Mouse (Mus musculus) kidney, embryonic 15.5 days (tissue): ENCODE results near the gene Mog. TPM values are rescaled to one million over a fixed set of nuclear protein-coding genes. Genes with fewer than 3 reads are reported as not detected.

Experiments
- ATAC-seq: fragments of 200-750 bp; cut with Nextera tagmentation; replicated peaks from 2 replicates; pipeline ENCODE4 v1.8.0; 2017; ENCODE audit warnings: moderate TSS enrichment; ENCODE audit not compliant: low FRiP score
- H3K27ac ChIP-seq: fragments of 300-500 bp; sonication (generic); 2 replicates; pipeline ENCODE4 v1.5.1; 2015; ENCODE audit warnings: mild to moderate bottlenecking, inconsistent platforms
- H3K27me3 ChIP-seq: fragments of 300-500 bp; sonication (generic); 2 replicates; pipeline ENCODE4 v1.6.1; 2015; ENCODE audit warnings: inconsistent platforms
- H3K36me3 ChIP-seq: fragments of 300-500 bp; sonication (generic); 2 replicates; pipeline ENCODE4 v1.6.1; 2015; ENCODE audit warnings: inconsistent platforms
- H3K4me1 ChIP-seq: fragments of 300-500 bp; sonication (generic); 2 replicates; pipeline ENCODE4 v1.6.1; 2015; ENCODE audit warnings: inconsistent platforms
- H3K4me2 ChIP-seq: fragments of 300-500 bp; sonication (generic); 2 replicates; pipeline ENCODE4 v1.6.1; 2015; ENCODE audit warnings: moderate library complexity, mild to moderate bottlenecking, inconsistent platforms
- H3K4me3 ChIP-seq: fragments of 300-500 bp; sonication (generic); replicated peaks from 2 replicates; pipeline ENCODE4 v1.5.1; 2015; ENCODE audit warnings: mild to moderate bottlenecking, inconsistent platforms
- H3K9ac ChIP-seq: fragments of 300-500 bp; sonication (generic); 2 replicates; pipeline ENCODE4 v1.6.1; 2015; ENCODE audit warnings: mild to moderate bottlenecking, inconsistent platforms
- H3K9me3 ChIP-seq: fragments of 300-500 bp; sonication (generic); replicated peaks from 2 replicates; pipeline ENCODE4 v1.6.1; 2016; ENCODE audit warnings: inconsistent platforms
- WGBS: fragments of 180-500 bp; shearing (Covaris S2); methylation state at CpG from one replicate; pipeline ENCODE4 v1.1.7; 2015; ENCODE audit warnings: mixed read lengths; 5-methylcytosine and 5-hydroxymethylcytosine counted together
- polyA plus RNA-seq: library from polyadenylated mRNA; unstranded; fragments of >200 nt; fragmentation: Nextera tagmentation; extraction: Ambion mirVana; gene quantifications from 2 replicates; pipeline ENCODE4 v1.2.1, GENCODE M21; 2015

Gene Mog
- polyA plus RNA-seq, 1 experiment from 2014 or later, result 0.09 TPM

GRCm38 (mm10) chr17:37051745-37052144 is 28.5 kb upstream of the Mog start:
- Histone ChIP-seq H3K4me2 (0 out of 2 replicates have a peak overlapping the region, but pooled peaks have one; percentile 96), H3K4me3 (no peak overlapping the region), H3K4me1 (peaks cover 30% of the 10 kb centered on the region), H3K9me3 (no peaks in the 10 kb centered on the region), H3K36me3 (peaks cover 31% of the 10 kb centered on the region), H3K9ac (no peak overlapping the region), H3K27ac (no peak overlapping the region), H3K27me3 (peaks cover 5% of the 10 kb centered on the region)
- WGBS, result 49% methylated on average over 4 of the region's 4 CpGs
- ATAC-seq, result no peak

DNA sequence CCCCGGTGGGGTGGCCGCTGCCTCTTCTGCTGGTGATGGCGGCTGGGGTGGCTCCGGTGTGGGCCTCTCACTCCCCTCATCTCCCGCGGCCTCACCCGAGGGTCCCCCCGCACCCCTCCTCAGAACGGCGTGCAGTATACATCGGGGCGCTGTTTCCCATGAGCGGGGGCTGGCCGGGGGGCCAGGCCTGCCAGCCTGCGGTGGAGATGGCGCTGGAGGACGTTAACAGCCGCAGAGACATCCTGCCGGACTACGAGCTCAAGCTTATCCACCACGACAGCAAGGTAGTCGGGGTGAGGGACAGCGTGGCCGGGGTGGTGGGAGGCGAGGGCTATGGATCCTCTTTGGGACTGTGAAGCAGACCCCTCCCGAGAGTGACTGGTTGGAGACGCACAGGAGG is 27.7 kb upstream of the Mog start:
- Histone ChIP-seq H3K9ac (peak overlapping the region; percentile 67), H3K4me2 (peak overlapping the region; percentile 96), H3K9me3 (no peaks in the 10 kb centered on the region), H3K27me3 (peaks cover 5% of the 10 kb centered on the region), H3K4me3 (peak overlapping the region; percentile 61), H3K36me3 (peaks cover 22% of the 10 kb centered on the region), H3K4me1 (peaks cover 33% of the 10 kb centered on the region), H3K27ac (no peak overlapping the region)
- WGBS, result 8% methylated on average over 27 of the region's 27 CpGs
- peak; percentile 3; the same call in 1 of the 2 replicates for ATAC-seq

- peak; percentile 34 for ATAC-seq
- H3K9me3 ChIP-seq, result no peaks in the 10 kb centered on the region
- H3K4me3 ChIP-seq, result peak overlapping the region; percentile 61
- peak overlapping the region; percentile 60 for H3K27ac ChIP-seq
- peaks cover 5% of the 10 kb centered on the region for H3K27me3 ChIP-seq
- peak overlapping the region; percentile 96 for H3K4me2 ChIP-seq
- H3K9ac ChIP-seq, result peak overlapping the region; percentile 67
- H3K36me3 ChIP-seq, result peaks cover 17% of the 10 kb centered on the region
- peaks cover 35% of the 10 kb centered on the region for H3K4me1 ChIP-seq
- under 1% methylated on average over 20 of the region's 22 CpGs for WGBS
Observed at GRCm38 (mm10) chr17:37050399-37050798, 27.2 kb upstream of the Mog start.

DNA sequence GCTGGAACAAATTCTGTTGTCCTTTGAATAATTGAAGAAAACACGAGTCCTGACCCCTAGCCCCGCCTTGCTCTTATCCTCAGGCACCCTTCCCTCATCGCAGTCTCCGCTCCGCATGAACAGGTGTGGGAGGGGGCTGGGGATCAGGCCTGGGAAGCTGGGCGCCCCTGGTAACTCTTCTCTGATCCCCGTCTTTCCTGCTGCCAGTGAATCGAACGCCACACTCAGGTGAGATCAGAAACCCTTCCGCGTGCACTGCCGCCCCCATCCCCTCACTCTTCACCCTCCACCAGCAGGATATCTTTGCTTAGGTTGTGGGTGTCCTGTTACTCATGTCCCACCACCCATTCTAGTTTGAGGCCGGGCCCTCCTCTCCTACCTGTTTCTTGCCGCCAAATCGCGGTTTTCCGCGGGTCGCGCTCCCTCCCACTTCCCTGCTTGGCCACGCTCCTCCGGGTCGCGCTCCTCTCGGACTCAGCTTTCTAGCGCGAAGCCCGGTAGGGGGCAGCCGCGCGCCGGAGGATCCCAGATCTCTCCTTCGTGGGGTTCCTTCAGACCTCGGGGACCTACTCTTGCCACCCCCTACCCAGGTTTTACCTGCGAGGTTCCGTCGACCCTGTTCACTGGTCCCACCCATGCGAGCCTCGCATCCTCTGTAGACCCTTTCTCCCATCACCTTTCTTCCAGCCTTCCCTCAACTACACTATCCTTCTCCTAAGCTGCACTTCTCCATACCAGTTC is 26.5 kb upstream of the Mog start:
- Histone ChIP-seq H3K27me3 (peaks cover 5% of the 10 kb centered on the region), H3K27ac (peak overlapping the region; percentile 60), H3K9ac (peak overlapping the region; percentile 67; the same call in 1 of the 2 replicates), H3K4me1 (peaks cover 40% of the 10 kb centered on the region), H3K9me3 (no peaks in the 10 kb centered on the region), H3K4me2 (peak overlapping the region; percentile 96), H3K4me3 (peak overlapping the region; percentile 61), H3K36me3 (peaks cover 11% of the 10 kb centered on the region)
- 3% methylated on average over 39 of the region's 39 CpGs for WGBS
- peak; percentile 13 for ATAC-seq

DNA sequence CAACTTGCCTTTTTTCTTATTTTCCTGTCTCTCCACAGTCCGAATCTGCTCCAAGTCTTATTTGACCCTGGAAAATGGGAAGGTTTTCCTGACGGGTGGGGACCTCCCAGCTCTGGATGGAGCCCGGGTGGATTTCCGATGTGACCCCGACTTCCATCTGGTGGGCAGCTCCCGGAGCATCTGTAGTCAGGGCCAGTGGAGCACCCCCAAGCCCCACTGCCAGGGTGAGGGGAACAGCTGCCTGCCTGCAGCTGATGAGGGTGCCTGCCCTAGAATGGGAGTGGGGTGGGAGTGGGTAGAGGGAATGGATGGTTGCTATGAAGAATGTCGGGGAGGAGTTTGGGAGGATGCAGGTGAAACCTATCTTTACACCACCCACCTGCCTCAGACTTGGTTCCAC is 25.2 kb upstream of the Mog start:
- H3K9ac ChIP-seq, result no peak overlapping the region
- H3K4me2 ChIP-seq, result no peak overlapping the region
- no peak for ATAC-seq
- WGBS, result 68% methylated on average over 7 of the region's 7 CpGs
- no peak overlapping the region for H3K27ac ChIP-seq
- peaks cover 5% of the 10 kb centered on the region for H3K27me3 ChIP-seq
- peaks cover 40% of the 10 kb centered on the region for H3K4me1 ChIP-seq
- no peak overlapping the region for H3K4me3 ChIP-seq
- no peaks in the 10 kb centered on the region for H3K36me3 ChIP-seq
- H3K9me3 ChIP-seq, result no peaks in the 10 kb centered on the region

DNA sequence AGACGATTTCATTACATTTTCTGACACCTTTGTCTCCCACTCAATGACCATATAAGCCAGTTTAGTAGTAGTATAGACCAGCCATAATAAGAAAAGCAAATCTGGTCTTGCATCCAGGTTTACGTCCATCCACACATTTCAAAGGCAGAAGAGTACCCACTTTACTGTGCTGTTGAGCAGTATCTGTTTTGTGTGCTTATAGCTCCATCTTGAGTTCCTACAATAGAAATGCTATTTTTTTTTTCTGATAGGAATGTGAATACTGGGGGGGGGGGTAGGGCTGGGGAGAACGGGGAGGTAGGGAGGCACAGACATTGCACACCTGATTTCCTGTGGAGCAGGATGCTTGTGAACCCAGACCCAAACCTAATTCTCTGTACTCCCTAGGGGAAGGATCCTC is 24.8 kb upstream of the Mog start:
- no peaks in the 10 kb centered on the region for H3K36me3 ChIP-seq
- WGBS, result 40% methylated on average over 3 of the region's 3 CpGs
- H3K27me3 ChIP-seq, result peaks cover 5% of the 10 kb centered on the region
- H3K4me3 ChIP-seq, result no peak overlapping the region
- ATAC-seq, result no peak
- no peak overlapping the region for H3K27ac ChIP-seq
- no peak overlapping the region for H3K4me2 ChIP-seq
- peaks cover 40% of the 10 kb centered on the region for H3K4me1 ChIP-seq
- no peaks in the 10 kb centered on the region for H3K9me3 ChIP-seq
- no peak overlapping the region for H3K9ac ChIP-seq

- Histone ChIP-seq H3K27ac (no peak overlapping the region), H3K4me3 (peak overlapping the region; percentile 86), H3K9ac (no peak overlapping the region; the same call in 1 of the 2 replicates), H3K4me2 (peak overlapping the region; percentile 97), H3K36me3 (no peaks in the 10 kb centered on the region), H3K9me3 (no peaks in the 10 kb centered on the region), H3K4me1 (peaks cover 40% of the 10 kb centered on the region), H3K27me3 (peaks cover 5% of the 10 kb centered on the region)
- no peak for ATAC-seq
- 16% methylated on average over 19 of the region's 19 CpGs for WGBS
Observed at GRCm38 (mm10) chr17:37047332-37047976, 24.3 kb upstream of the Mog start.

- Histone ChIP-seq H3K36me3 (no peaks in the 10 kb centered on the region), H3K27ac (peak overlapping the region; percentile 85), H3K4me2 (peak overlapping the region; percentile 97), H3K9me3 (no peaks in the 10 kb centered on the region), H3K9ac (peak overlapping the region; percentile 89), H3K4me3 (peak overlapping the region; percentile 86), H3K27me3 (peaks cover 5% of the 10 kb centered on the region), H3K4me1 (peaks cover 40% of the 10 kb centered on the region)
- ATAC-seq, result peak; percentile 75
- under 1% methylated on average over 44 of the region's 58 CpGs for WGBS
Observed at GRCm38 (mm10) chr17:37046312-37047112, 23.3 kb upstream of the Mog start.

DNA sequence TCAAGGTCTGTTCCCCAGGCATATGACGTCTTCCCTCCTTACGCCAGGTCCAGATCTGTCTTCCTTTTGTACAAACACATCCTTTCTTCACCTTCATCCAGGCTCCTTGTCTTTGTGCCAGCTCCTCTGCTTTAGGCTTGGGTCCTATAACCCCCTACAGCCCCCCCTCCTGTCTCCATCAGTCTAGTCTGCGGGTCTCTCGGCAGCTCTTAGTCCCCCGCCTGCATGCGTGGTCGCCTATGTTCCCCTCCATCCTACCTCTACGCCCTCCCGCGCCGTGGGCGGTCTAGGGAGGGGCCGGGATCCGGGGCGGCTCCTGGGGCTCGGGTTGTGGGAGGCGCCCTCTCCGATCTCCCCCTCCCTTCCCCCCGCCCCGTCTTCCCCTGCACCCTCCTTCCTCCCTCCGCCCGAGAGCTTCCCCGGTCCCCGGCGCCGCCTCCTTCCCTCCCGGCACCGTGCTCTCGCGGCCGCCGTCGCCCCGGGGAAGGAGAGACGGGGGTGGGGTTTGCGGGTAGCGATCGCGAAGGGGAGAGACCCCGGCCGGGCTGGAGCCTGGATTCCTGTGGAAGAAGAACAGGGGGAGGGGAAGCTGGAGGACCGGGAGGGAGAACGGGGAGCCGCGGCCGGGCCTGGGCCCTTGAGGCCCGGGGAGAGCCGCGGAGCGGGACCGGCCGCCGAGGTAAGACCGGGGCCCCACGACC is 22.6 kb upstream of the Mog start, which contains the start of gene Gabbr1:
Gene Gabbr1, plus strand, starts transcription at position 356 of the 701 bp plus-strand sequence.
- peaks cover 5% of the 10 kb centered on the region for H3K27me3 ChIP-seq
- under 1% methylated on average over 48 of the region's 55 CpGs for WGBS

DNA sequence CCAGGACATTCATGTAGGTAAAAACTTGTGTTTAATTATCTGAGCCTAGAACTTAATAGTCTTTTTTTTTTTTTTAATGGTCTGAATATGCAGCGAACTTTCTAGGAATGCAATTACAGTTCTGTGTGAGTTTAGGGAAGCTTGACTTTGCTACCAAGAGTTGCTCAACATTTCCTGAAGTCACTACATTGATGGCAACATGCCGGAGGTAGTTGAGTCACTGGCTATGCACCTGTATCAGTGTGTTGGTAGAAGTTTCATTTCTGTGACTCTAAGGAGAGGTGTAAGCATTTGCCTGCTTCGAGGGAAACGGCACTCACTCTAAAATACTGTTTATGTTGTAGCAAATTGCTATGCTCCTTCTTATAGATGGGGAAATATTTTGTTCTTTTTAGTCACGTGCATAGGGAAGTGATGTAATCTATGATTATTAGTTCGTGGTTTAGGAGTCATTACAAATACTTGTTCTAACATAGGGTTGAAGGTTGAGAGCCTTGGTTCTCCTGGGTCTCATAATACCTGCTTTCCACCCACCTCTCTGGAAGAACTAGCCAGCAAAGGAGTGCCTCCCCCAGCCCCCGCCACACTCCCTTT is 21.6 kb upstream of the Mog start:
- no peaks in the 10 kb centered on the region for H3K9me3 ChIP-seq
- no peak for ATAC-seq
- H3K27ac ChIP-seq, result no peak overlapping the region
- H3K9ac ChIP-seq, result peak overlapping the region; percentile 89; the same call in 1 of the 2 replicates
- H3K4me1 ChIP-seq, result peaks cover 28% of the 10 kb centered on the region
- H3K27me3 ChIP-seq, result peaks cover 5% of the 10 kb centered on the region
- H3K36me3 ChIP-seq, result no peaks in the 10 kb centered on the region
- peak overlapping the region; percentile 86 for H3K4me3 ChIP-seq
- WGBS, result 73% methylated on average over 7 of the region's 7 CpGs
- peak overlapping the region; percentile 97 for H3K4me2 ChIP-seq

More for the DNA sequence above, 22.6 kb upstream of the Mog start, which contains the start of gene Gabbr1:
- peak within 1 kb of the TSS; percentile 97 for H3K4me2 ChIP-seq
- peaks cover 35% of the 10 kb centered on the region for H3K4me1 ChIP-seq
- H3K27ac ChIP-seq, result peak within 1 kb of the TSS; percentile 85
- peak; percentile 88 for ATAC-seq
- peak within 1 kb of the TSS; percentile 86 for H3K4me3 ChIP-seq
- no peaks in the 10 kb centered on the region for H3K36me3 ChIP-seq
- peak within 1 kb of the TSS; percentile 89 for H3K9ac ChIP-seq
- H3K9me3 ChIP-seq, result no peaks in the 10 kb centered on the region
